Mouse (Mus musculus) bone marrow macrophage, adult 2 months (primary cell): ENCODE measurements around the gene Olfr456.
"Not testable (repeated sequence)": the region's sequence is repeated elsewhere in the genome, so short reads cannot be mapped to it uniquely, and the experiment has no call there.

Source experiments
- CTCF ChIP-seq: IDR thresholded peaks from 2 replicates; pipeline ENCODE4 v1.5.1; 2012; ENCODE audit warnings: low read depth, mild to moderate bottlenecking, low read length, moderate library complexity
- POLR2A ChIP-seq: IDR thresholded peaks from 2 replicates; pipeline ENCODE4 v1.6.1; 2012; ENCODE audit warnings: mild to moderate bottlenecking, low read depth, low read length, borderline replicate concordance

GRCm38 (mm10) chr6:42471298-42471697 is 15.7 kb downstream of the Olfr456 start:
- not testable (repeated sequence) for TF ChIP-seq CTCF, POLR2A
